Comparison of ENCODE assay signal across 36 mouse cellular contexts in genomic region chr11:4105444-4105843, GRCm38 (mm10). TPM values are rescaled to one million over a fixed set of nuclear protein-coding genes. Genes with fewer than 3 reads are reported as not detected.
DNase-seq lines count a peak whose midpoint lies in the region; ATAC-seq and TF ChIP-seq lines count a peak whose summit lies in the region.
"Had no signal": no experiment of that assay in that cellular context is flagged by ENCODE, and none has a peak within 500 bp of the region (broad histone marks: within the 10 kb centered on the region; RNA-seq: fewer than 3 reads in every experiment).

No protein-coding gene starts in this region.

- in situ Hi-C loops in Patski (cut with MboI; ENCODE audit: low pct_unique_long_range_greater_than_20kb): loop anchor here (10.0 kb wide), 1 partner anchor 199 kb away; no protein-coding TSS in a partner anchor

- ATAC-seq in Patski: peak; percentile 49
- ATAC-seq: intestine, embryonic 16.5 days; lung, postnatal 0 days; midbrain, embryonic 13.5 days had no signal

- H3K9me3 ChIP-seq in midbrain, embryonic 10.5 days (replicated peaks): no peaks in the 10 kb centered on the region
- H3K9me3 ChIP-seq: forebrain, embryonic 12.5 days; G1E; heart, embryonic 12.5 days; hindbrain, embryonic 13.5 days; limb, embryonic 15.5 days; liver, embryonic 13.5 days; megakaryocyte, embryonic 14.5 days; midbrain, embryonic 13.5 days; neural tube, embryonic 15.5 days had no signal

- WGBS in midbrain, embryonic 10.5 days: 84% methylated on average over 6 of the region's 6 CpGs

- H3K36me3 ChIP-seq in midbrain, embryonic 10.5 days: no peaks in the 10 kb centered on the region
- H3K36me3 ChIP-seq: forebrain, embryonic 12.5 days; heart, embryonic 12.5 days had no signal

- DNase-seq in layer of hippocampus, adult 18-20 months (ENCODE audit: low spot score in 2 of 2): peak; percentile 78 to 81
- DNase-seq in layer of hippocampus, adult 9-10 months (ENCODE audit: low spot score): no peak
- DNase-seq in left cerebral cortex, adult 9 months (ENCODE audit: low spot score in 2 of 2): peak; percentile 50 to 75
- no peak for DNase-seq in left cerebral cortex, postnatal 4 days
- DNase-seq in Patski (ENCODE audit: low read depth, low spot score): no peak
- peak; percentile 64 to 74 for DNase-seq in left cerebral cortex, postnatal 36 days (ENCODE audit: low spot score in 2 of 2)
- no peak for DNase-seq in midbrain, embryonic 10.5 days (ENCODE audit: low spot score)
- DNase-seq in embryo, embryonic 9.5 days (ENCODE audit: extremely low spot score): no peak
- DNase-seq: adrenal gland, postnatal 10 days; cerebellum, adult 11-12 months; cerebellum, adult 9-11 months; heart, adult 2 months; heart, postnatal 4 days; kidney, adult 9 months; kidney, postnatal 10 days; liver, embryonic 13.5 days; lung, adult 18-20 months; lung, postnatal 4 days; thymus, adult 2 months; thymus, postnatal 36 days had no signal

- CTCF ChIA-PET in Patski (lab: Charles Lee): interaction anchor here (1.0 to 1.1 kb wide), 2 partner anchors 9 to 65 kb away, joined by 3 read pairs; no protein-coding TSS in a partner anchor

- no peak overlapping the region for H3K4me3 ChIP-seq in midbrain, embryonic 10.5 days
- H3K4me3 ChIP-seq: erythroblast, embryonic 14.5 days; forebrain, embryonic 12.5 days; heart, adult 2 months; heart, embryonic 12.5 days; hindbrain, embryonic 13.5 days; limb, embryonic 15.5 days; liver, embryonic 13.5 days; megakaryocyte, embryonic 14.5 days; midbrain, embryonic 13.5 days; neural tube, embryonic 15.5 days had no signal

- H3K27me3 ChIP-seq in Patski: no peaks in the 10 kb centered on the region
- H3K27me3 ChIP-seq in midbrain, embryonic 10.5 days (ENCODE audit: low read depth, poor library complexity, severe bottlenecking): no peaks in the 10 kb centered on the region
- H3K27me3 ChIP-seq: forebrain, embryonic 12.5 days; heart, embryonic 12.5 days; hindbrain, embryonic 13.5 days; limb, embryonic 15.5 days; liver, embryonic 13.5 days; megakaryocyte, embryonic 14.5 days; midbrain, embryonic 13.5 days; neural tube, embryonic 15.5 days had no signal

- H3K27ac ChIP-seq in midbrain, embryonic 10.5 days (replicated peaks): no peak overlapping the region
- H3K27ac ChIP-seq: forebrain, embryonic 12.5 days; heart, adult 2 months; hindbrain, embryonic 13.5 days; limb, embryonic 15.5 days; liver, embryonic 13.5 days; midbrain, embryonic 13.5 days; neural tube, embryonic 15.5 days; stomach, postnatal 0 days had no signal

- no peak for TF ChIP-seq CTCF in Patski (IDR thresholded peaks at IDR 0.05)

- no peaks in the 10 kb centered on the region for H3K4me1 ChIP-seq in midbrain, embryonic 10.5 days
- H3K4me1 ChIP-seq: forebrain, embryonic 12.5 days; heart, embryonic 12.5 days; hindbrain, embryonic 13.5 days; limb, embryonic 15.5 days; liver, embryonic 13.5 days; midbrain, embryonic 13.5 days; neural tube, embryonic 15.5 days had no signal

- POLR2A ChIA-PET in Patski (lab: Charles Lee): interaction anchor here (1.7 kb wide), 1 partner anchor 12 kb away, joined by 6 read pairs; no protein-coding TSS in a partner anchor

- intact Hi-C loops in left cerebral cortex, postnatal 4 days (cut with DNase I): no loop called here
- intact Hi-C loops in left cerebral cortex, postnatal 36 days (cut with DNase I): loop anchor here (1.0 kb wide), 1 partner anchor 12 kb away; no protein-coding TSS in a partner anchor

RNA-seq across cellular contexts. Expression of gene Mtfp1, which starts 10.2 kb away (rescaled TPM):
- 100 to 1,000 TPM; 118 to 123 TPM for total RNA-seq in layer of hippocampus, adult 18-20 months (2021)
- 10 to 100 TPM; 15.3 to 16.3 TPM for total RNA-seq in left cerebral cortex, postnatal 4 days (2021)
- polyA plus RNA-seq in Patski (2021): 15.1 TPM
- total RNA-seq in left cerebral cortex, postnatal 36 days (2021): 10 to 100 TPM; 90.9 to 94.5 TPM
- 8.1 and 10.3 TPM in 2 replicates for polyA plus RNA-seq in midbrain, embryonic 10.5 days (2016; fragmentation: Nextera tagmentation; extraction: Ambion mirVana)

RNA-seq across cellular contexts. Expression of gene Sec14l2, which starts 17.8 kb away (rescaled TPM):
- 10 to 100 TPM; 57.7 to 61.3 TPM for total RNA-seq in layer of hippocampus, adult 18-20 months (2021)
- 1 to 10 TPM; 6.8 to 8.3 TPM for total RNA-seq in left cerebral cortex, postnatal 4 days (2021)
- 23.6 TPM for polyA plus RNA-seq in Patski (2021)
- total RNA-seq in left cerebral cortex, postnatal 36 days (2021): 10 to 100 TPM; 35.0 to 35.4 TPM
- 2.2 and 2.9 TPM in 2 replicates for polyA plus RNA-seq in midbrain, embryonic 10.5 days (2016; fragmentation: Nextera tagmentation; extraction: Ambion mirVana)

RNA-seq across cellular contexts. Expression of gene Rnf215, which starts 29.6 kb away (rescaled TPM):
- total RNA-seq in layer of hippocampus, adult 18-20 months (2021): 10 to 100 TPM; 27.1 to 27.5 TPM
- 10 to 100 TPM; 57.0 to 58.6 TPM for total RNA-seq in left cerebral cortex, postnatal 4 days (2021)
- polyA plus RNA-seq in Patski (2021): 31.8 TPM
- total RNA-seq in left cerebral cortex, postnatal 36 days (2021): 10 to 100 TPM; 28.8 to 35.9 TPM
- polyA plus RNA-seq in midbrain, embryonic 10.5 days (2016; fragmentation: Nextera tagmentation; extraction: Ambion mirVana): 21.3 and 29.3 TPM in 2 replicates

RNA-seq across cellular contexts. Expression of gene Sec14l3, which starts 40.8 kb away (rescaled TPM):
- total RNA-seq in layer of hippocampus, adult 18-20 months (2021): 1 to 10 TPM in 1 of 2 experiments, under 1 TPM in 1; 0.74 to 1.5 TPM
- total RNA-seq in left cerebral cortex, postnatal 4 days (2021): 1 to 10 TPM; 2.3 to 4.5 TPM
- not detected for polyA plus RNA-seq in Patski (2021)
- 1 to 10 TPM in 1 of 2 experiments, under 1 TPM in 1; 0.52 to 1.5 TPM for total RNA-seq in left cerebral cortex, postnatal 36 days (2021)
- not detected in 2 replicates for polyA plus RNA-seq in midbrain, embryonic 10.5 days (2016; fragmentation: Nextera tagmentation; extraction: Ambion mirVana)
- total RNA-seq: gastrocnemius, adult 18-20 months; gastrocnemius, postnatal 4 days; heart, adult 2 months; heart, postnatal 4 days had no signal
- polyA plus RNA-seq: erythroblast, embryonic 14.5 days; G1E; heart, embryonic 12.5 days; intestine, embryonic 16.5 days; large intestine, adult 2 months; limb, embryonic 15.5 days; liver, embryonic 13.5 days; midbrain, embryonic 13.5 days; spleen, adult 2 months had no signal

RNA-seq across cellular contexts. Expression of gene Ccdc157, which starts 54.6 kb away (rescaled TPM):
- total RNA-seq in layer of hippocampus, adult 18-20 months (2021): 10 to 100 TPM; 10.4 to 11.7 TPM
- 10 to 100 TPM; 12.1 to 13.5 TPM for total RNA-seq in left cerebral cortex, postnatal 4 days (2021)
- polyA plus RNA-seq in Patski (2021): 17.3 TPM
- total RNA-seq in left cerebral cortex, postnatal 36 days (2021): 10 to 100 TPM; 16.0 to 18.1 TPM
- 6.9 and 8.3 TPM in 2 replicates for polyA plus RNA-seq in midbrain, embryonic 10.5 days (2016; fragmentation: Nextera tagmentation; extraction: Ambion mirVana)

Comparison
In these comparisons a context has a peak if more than half of its experiments do, and no peak if none do; other contexts are left out.
1. DNase-seq: peak in layer of hippocampus, adult 18-20 months (2 of 2), left cerebral cortex, adult 9 months (2 of 2) and left cerebral cortex, postnatal 36 days (2 of 2); none in layer of hippocampus, adult 9-10 months (single experiment), left cerebral cortex, postnatal 4 days (single experiment), Patski (single experiment), midbrain, embryonic 10.5 days (single experiment) and embryo, embryonic 9.5 days (single experiment).
2. RNA of gene Mtfp1, which starts 10.2 kb away (total RNA-seq): 118 to 123 TPM in layer of hippocampus, adult 18-20 months and 90.9 to 94.5 TPM in left cerebral cortex, postnatal 36 days; 15.3 to 16.3 TPM in left cerebral cortex, postnatal 4 days; every median in the first group is over 4 times any median in the second.